Mouse (Mus musculus): ENCODE data around the gene Prss23. TPM values are rescaled to one million over a fixed set of nuclear protein-coding genes. Genes with fewer than 3 reads are reported as not detected.

The Prss23 gene
- 33.5 and 34.9 TPM in 2 replicates for polyA plus RNA-seq (2016; fragmentation: Nextera tagmentation; extraction: Ambion mirVana)

- 30% methylated on average over 16 of the region's 16 CpGs for WGBS
- Histone ChIP-seq H3K4me3 (no peak within 1 kb of the TSS), H3K27ac (ENCODE audit: poor library complexity, severe bottlenecking) (peak within 1 kb of the TSS; percentile 63), H3K4me2 (peak within 1 kb of the TSS; percentile 45), H3K9me3 (replicated peaks) (no peaks in the 10 kb centered on the region), H3K9ac (no peak within 1 kb of the TSS), H3K36me3 (no peaks in the 10 kb centered on the region), H3K4me1 (replicated peaks) (peaks cover 22% of the 10 kb centered on the region), H3K27me3 (replicated peaks) (no peaks in the 10 kb centered on the region)
- peak; percentile 33; the same call in 1 of the 2 replicates for ATAC-seq (ENCODE audit: insufficient number of reproducible peaks, low FRiP score)
These were observed at the start of gene Prss23 for GRCm38 (mm10) chr7:89526731-89527429. Prss23 (minus strand) TSS chr7:89527187.

DNA sequence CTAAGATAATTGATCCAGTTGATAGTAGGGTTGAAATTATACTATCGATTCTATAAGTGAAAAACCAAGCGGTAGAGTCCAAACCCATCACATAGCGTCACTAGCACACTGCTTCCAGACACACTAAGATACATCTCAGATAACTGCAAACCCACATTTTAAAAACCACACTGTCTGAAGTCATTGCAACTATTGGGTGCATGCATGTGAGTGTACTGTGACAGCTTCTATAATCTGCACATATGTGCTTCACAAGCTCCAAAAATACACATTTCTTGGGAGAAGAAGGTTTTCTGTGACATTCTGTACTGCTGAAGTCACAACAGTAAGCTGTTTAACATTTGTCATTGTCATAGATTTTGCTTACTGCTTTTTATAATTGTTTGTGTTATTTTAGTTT is 49.1 kb upstream of the Prss23 start:
- 86% methylated on average over 3 of the region's 3 CpGs for WGBS

DNA sequence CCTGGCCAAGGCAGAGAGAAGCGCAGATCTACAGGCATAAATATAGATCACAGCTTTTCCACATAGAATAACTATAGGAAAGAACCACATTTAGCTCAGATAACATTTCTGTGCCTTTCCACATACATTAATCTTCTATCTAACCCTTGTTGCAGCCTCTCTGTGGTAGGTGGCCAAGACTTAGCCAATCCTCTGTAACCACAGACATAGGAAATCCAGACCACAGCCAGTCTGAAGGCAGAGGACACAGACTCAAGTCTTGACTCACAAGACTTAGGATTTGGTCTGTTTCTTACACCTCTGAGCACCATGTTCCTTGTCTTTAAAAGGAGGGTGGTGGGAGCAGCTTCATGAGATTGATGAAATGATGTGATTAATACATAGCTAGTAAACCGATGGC is 37.6 kb upstream of the Prss23 start:
- no peak for ATAC-seq (ENCODE audit: insufficient number of reproducible peaks, low FRiP score)
- peaks cover 13% of the 10 kb centered on the region for H3K4me1 ChIP-seq (replicated peaks)
- no peak overlapping the region for H3K4me3 ChIP-seq
- no peak overlapping the region for H3K4me2 ChIP-seq
- no peaks in the 10 kb centered on the region for H3K36me3 ChIP-seq
- WGBS: 87% methylated on average over 2 of the region's 2 CpGs
- H3K9me3 ChIP-seq (replicated peaks): peaks cover 4% of the 10 kb centered on the region; the same call in 1 of the 2 replicates
- no peak overlapping the region for H3K27ac ChIP-seq (ENCODE audit: poor library complexity, severe bottlenecking)
- H3K9ac ChIP-seq: no peak overlapping the region
- H3K27me3 ChIP-seq (replicated peaks): no peaks in the 10 kb centered on the region

More for the DNA sequence above, 49.1 kb upstream of the Prss23 start:
- H3K4me1 ChIP-seq (replicated peaks): no peaks in the 10 kb centered on the region
- H3K36me3 ChIP-seq: no peaks in the 10 kb centered on the region
- no peaks in the 10 kb centered on the region for H3K27me3 ChIP-seq (replicated peaks)
- no peak overlapping the region for H3K4me2 ChIP-seq
- no peak for ATAC-seq (ENCODE audit: insufficient number of reproducible peaks, low FRiP score)
- H3K9ac ChIP-seq: no peak overlapping the region
- no peak overlapping the region for H3K27ac ChIP-seq (ENCODE audit: poor library complexity, severe bottlenecking)
- no peak overlapping the region for H3K4me3 ChIP-seq
- H3K9me3 ChIP-seq (replicated peaks): no peaks in the 10 kb centered on the region

DNA sequence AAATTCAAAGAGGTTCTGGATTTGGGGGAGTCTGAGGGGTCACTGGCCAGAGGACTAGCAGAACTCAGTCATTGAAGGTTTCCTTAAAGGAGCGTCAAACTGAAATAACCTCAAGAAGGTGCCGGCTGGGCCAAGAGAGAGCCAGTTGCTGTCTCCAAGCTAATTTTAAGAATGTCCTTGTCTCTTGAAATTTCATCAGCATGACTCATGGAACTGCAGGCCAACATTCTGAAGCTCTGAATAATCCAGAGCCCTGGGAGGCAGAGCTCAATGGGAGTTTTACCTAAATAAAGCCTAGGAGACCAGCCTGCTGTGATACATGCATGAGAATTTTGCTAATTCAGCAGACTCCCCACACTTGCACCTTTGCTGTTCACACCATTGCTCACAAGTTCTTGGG is 36.5 kb upstream of the Prss23 start:
- peak; percentile 25; the same call in 1 of the 2 replicates for ATAC-seq (ENCODE audit: insufficient number of reproducible peaks, low FRiP score)
- WGBS: 36% methylated on average over 2 of the region's 2 CpGs
- H3K27ac ChIP-seq (ENCODE audit: poor library complexity, severe bottlenecking): no peak overlapping the region
- no peaks in the 10 kb centered on the region for H3K27me3 ChIP-seq (replicated peaks)
- H3K4me1 ChIP-seq (replicated peaks): peaks cover 17% of the 10 kb centered on the region
- H3K4me3 ChIP-seq: no peak overlapping the region
- H3K9me3 ChIP-seq (replicated peaks): peaks cover 4% of the 10 kb centered on the region; the same call in 1 of the 2 replicates
- no peak overlapping the region for H3K4me2 ChIP-seq
- H3K36me3 ChIP-seq: no peaks in the 10 kb centered on the region
- no peak overlapping the region for H3K9ac ChIP-seq

- no peak overlapping the region for H3K27ac ChIP-seq (ENCODE audit: poor library complexity, severe bottlenecking)
- no peak for ATAC-seq (ENCODE audit: insufficient number of reproducible peaks, low FRiP score)
- H3K9ac ChIP-seq: no peak overlapping the region
- no peak overlapping the region for H3K4me3 ChIP-seq
- 37% methylated on average over 2 of the region's 2 CpGs for whole genome bisulfite sequencing
- no peaks in the 10 kb centered on the region for H3K27me3 ChIP-seq (replicated peaks)
- H3K36me3 ChIP-seq: no peaks in the 10 kb centered on the region
- H3K4me1 ChIP-seq (replicated peaks): peaks cover 17% of the 10 kb centered on the region
- H3K4me2 ChIP-seq: no peak overlapping the region
- H3K9me3 ChIP-seq (replicated peaks): peaks cover 4% of the 10 kb centered on the region; the same call in 1 of the 2 replicates
These were observed 35.2 kb upstream of the Prss23 start for GRCm38 (mm10) chr7:89562140-89562539.

GRCm38 (mm10) chr7:89560939-89561338 is 34.0 kb upstream of the Prss23 start:
- H3K9ac ChIP-seq: no peak overlapping the region

GRCm38 (mm10) chr7:89559633-89560032 is 32.6 kb upstream of the Prss23 start:
- no peak overlapping the region for H3K4me2 ChIP-seq
- no peak overlapping the region for H3K4me3 ChIP-seq
- no peak overlapping the region for H3K9ac ChIP-seq
- H3K27ac ChIP-seq (ENCODE audit: poor library complexity, severe bottlenecking): no peak overlapping the region
- no peaks in the 10 kb centered on the region for H3K36me3 ChIP-seq
- peaks cover 17% of the 10 kb centered on the region for H3K4me1 ChIP-seq (replicated peaks)
- WGBS: 62% methylated on average over 4 of the region's 4 CpGs
- peaks cover 4% of the 10 kb centered on the region; the same call in 1 of the 2 replicates for H3K9me3 ChIP-seq (replicated peaks)
- no peak for ATAC-seq (ENCODE audit: insufficient number of reproducible peaks, low FRiP score)
- H3K27me3 ChIP-seq (replicated peaks): no peaks in the 10 kb centered on the region

More at GRCm38 (mm10) chr7:89560939-89561338, 34.0 kb upstream of the Prss23 start:
- 73% methylated on average over 3 of the region's 3 CpGs for WGBS
- Histone ChIP-seq H3K4me3 (no peak overlapping the region), H3K36me3 (no peaks in the 10 kb centered on the region), H3K9me3 (replicated peaks) (peaks cover 4% of the 10 kb centered on the region; the same call in 1 of the 2 replicates), H3K4me1 (replicated peaks) (peaks cover 17% of the 10 kb centered on the region), H3K27ac (ENCODE audit: poor library complexity, severe bottlenecking) (no peak overlapping the region), H3K27me3 (replicated peaks) (no peaks in the 10 kb centered on the region), H3K4me2 (no peak overlapping the region)
- ATAC-seq (ENCODE audit: insufficient number of reproducible peaks, low FRiP score): no peak

- Histone ChIP-seq H3K4me3 (no peak overlapping the region), H3K9ac (no peak overlapping the region), H3K36me3 (no peaks in the 10 kb centered on the region), H3K27ac (ENCODE audit: poor library complexity, severe bottlenecking) (no peak overlapping the region), H3K4me1 (replicated peaks) (peaks cover 17% of the 10 kb centered on the region), H3K4me2 (no peak overlapping the region), H3K9me3 (replicated peaks) (peaks cover 1% of the 10 kb centered on the region; the same call in 1 of the 2 replicates), H3K27me3 (replicated peaks) (no peaks in the 10 kb centered on the region)
- no peak for ATAC-seq (ENCODE audit: insufficient number of reproducible peaks, low FRiP score)
- 76% methylated on average over 4 of the region's 4 CpGs for WGBS
These were observed 32.1 kb upstream of the Prss23 start for GRCm38 (mm10) chr7:89559105-89559504.

DNA sequence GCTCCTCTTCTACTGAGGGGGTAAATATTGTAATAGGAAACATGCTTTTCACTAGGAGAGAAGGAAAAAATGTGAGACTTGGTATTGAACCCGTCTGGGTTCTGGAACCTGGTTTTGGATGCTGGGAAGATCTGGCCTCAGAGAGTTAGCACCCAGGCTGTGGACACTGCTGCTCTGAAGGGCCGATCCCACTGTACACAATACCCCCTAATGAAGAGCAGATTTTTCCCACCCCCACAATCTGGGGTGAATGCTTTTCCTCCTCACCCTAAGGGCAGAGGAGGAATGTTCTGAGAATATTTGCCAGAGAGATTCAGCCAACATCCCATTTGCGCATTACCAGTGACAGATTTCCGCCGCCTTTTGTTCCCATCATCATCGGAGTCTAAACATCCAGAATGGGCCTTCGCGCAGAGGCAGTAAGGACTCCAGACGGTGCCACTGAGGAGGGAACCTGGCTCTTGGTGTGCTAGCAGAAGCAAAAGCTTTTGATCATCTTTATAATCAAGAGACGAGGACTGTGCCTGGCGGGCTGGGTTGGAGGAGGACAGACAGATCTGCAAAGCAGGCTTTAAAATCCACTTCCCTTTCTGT is 31.6 kb upstream of the Prss23 start:
- no peaks in the 10 kb centered on the region for H3K27me3 ChIP-seq (replicated peaks)
- no peak overlapping the region for H3K27ac ChIP-seq (ENCODE audit: poor library complexity, severe bottlenecking)
- H3K9ac ChIP-seq: no peak overlapping the region
- no peak for ATAC-seq (ENCODE audit: insufficient number of reproducible peaks, low FRiP score)
- H3K4me1 ChIP-seq (replicated peaks): peaks cover 17% of the 10 kb centered on the region
- no peaks in the 10 kb centered on the region for H3K9me3 ChIP-seq (replicated peaks)
- no peak overlapping the region for H3K4me3 ChIP-seq
- WGBS: 89% methylated on average over 11 of the region's 11 CpGs
- no peak overlapping the region for H3K4me2 ChIP-seq
- H3K36me3 ChIP-seq: no peaks in the 10 kb centered on the region

DNA sequence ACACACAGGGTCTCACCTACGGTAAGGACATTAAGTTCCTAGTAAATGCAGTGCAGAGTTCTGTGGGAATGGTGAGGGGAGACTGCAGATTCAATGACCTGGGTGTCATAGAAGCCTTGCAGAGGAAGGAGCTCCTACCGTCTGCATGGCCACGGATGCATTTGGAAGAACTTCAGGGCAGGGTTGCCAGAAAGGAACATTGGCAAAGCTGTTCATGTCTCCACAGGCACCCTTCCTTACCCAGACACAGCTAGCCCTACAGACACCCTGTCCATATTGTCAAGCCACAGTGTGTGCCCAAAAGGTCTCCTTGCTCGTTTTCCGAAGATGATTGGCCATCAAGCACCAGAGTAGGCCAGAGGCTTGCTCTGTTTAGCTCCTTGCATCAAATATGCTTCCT is 30.1 kb upstream of the Prss23 start:
- Histone ChIP-seq H3K27ac (ENCODE audit: poor library complexity, severe bottlenecking) (no peak overlapping the region), H3K9me3 (replicated peaks) (no peaks in the 10 kb centered on the region), H3K9ac (no peak overlapping the region), H3K4me1 (replicated peaks) (peaks cover 10% of the 10 kb centered on the region), H3K36me3 (no peaks in the 10 kb centered on the region), H3K4me3 (no peak overlapping the region), H3K4me2 (no peak overlapping the region), H3K27me3 (replicated peaks) (no peaks in the 10 kb centered on the region)
- 74% methylated on average over 5 of the region's 5 CpGs for WGBS
- no peak for ATAC-seq (ENCODE audit: insufficient number of reproducible peaks, low FRiP score)

DNA sequence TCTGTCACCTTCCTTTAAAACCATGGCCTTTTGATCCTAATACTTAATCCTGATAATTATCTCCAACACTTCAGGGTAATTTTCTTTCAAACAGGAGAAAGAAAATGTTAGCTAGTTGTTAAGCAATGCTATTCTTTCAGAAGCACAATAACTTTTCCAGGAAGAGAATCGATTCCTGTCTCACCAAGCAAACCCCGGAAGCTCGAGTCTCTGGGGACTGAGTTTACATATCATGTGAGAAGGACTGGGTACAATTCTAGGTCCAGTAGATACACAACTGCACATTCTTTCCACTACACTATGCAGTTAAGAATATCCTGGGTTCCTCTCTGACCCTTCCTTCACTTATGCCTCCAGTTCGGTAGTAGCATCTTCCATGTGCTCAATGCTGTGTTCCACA is 29.7 kb upstream of the Prss23 start:
- Histone ChIP-seq H3K36me3 (no peaks in the 10 kb centered on the region), H3K27ac (ENCODE audit: poor library complexity, severe bottlenecking) (no peak overlapping the region), H3K9ac (no peak overlapping the region), H3K4me1 (replicated peaks) (peaks cover 7% of the 10 kb centered on the region; the same call in 1 of the 2 replicates), H3K9me3 (replicated peaks) (no peaks in the 10 kb centered on the region), H3K4me3 (no peak overlapping the region), H3K27me3 (replicated peaks) (no peaks in the 10 kb centered on the region), H3K4me2 (no peak overlapping the region)
- 69% methylated on average over 4 of the region's 4 CpGs for WGBS
- ATAC-seq (ENCODE audit: insufficient number of reproducible peaks, low FRiP score): no peak
